Mouse (Mus musculus) testis, adult 2 months (tissue): ENCODE results near the gene Gm15557. TPM values are rescaled to one million over a fixed set of nuclear protein-coding genes. Genes with fewer than 3 reads are reported as not detected.
A peak's percentile ranks its signal among the peaks of the same experiment; 100 is the strongest.

Experiments
- H3K27ac ChIP-seq: fragments of 200-500 bp; 2 replicates; pipeline ENCODE4 v1.5.1; 2012; ENCODE audit warnings: low read depth, low read length; ENCODE audit not compliant: control insufficient read depth, insufficient read depth
- H3K27me3 ChIP-seq: fragments of 200-500 bp; 2 replicates; pipeline ENCODE4 v1.6.1; 2012; ENCODE audit warnings: mild to moderate bottlenecking, low read length, moderate library complexity; ENCODE audit not compliant: control insufficient read depth, insufficient read depth
- H3K36me3 ChIP-seq: fragments of 200-500 bp; 2 replicates; pipeline ENCODE4 v1.6.1; 2012; ENCODE audit warnings: mild to moderate bottlenecking, low read length; ENCODE audit not compliant: control insufficient read depth, insufficient read depth
- H3K4me1 ChIP-seq: fragments of 200-500 bp; 2 replicates; pipeline ENCODE4 v1.6.1; 2012; ENCODE audit warnings: low read length; ENCODE audit not compliant: control insufficient read depth, insufficient read depth
- H3K4me3 ChIP-seq: fragments of 200-500 bp; 2 replicates; pipeline ENCODE4 v1.5.1; 2012; ENCODE audit warnings: low read depth, mild to moderate bottlenecking, low read length, moderate library complexity, mixed read lengths; ENCODE audit not compliant: control insufficient read depth
- CTCF ChIP-seq: fragments of 200-500 bp; IDR thresholded peaks from 2 replicates; pipeline ENCODE4 v1.5.1; 2012; ENCODE audit warnings: low read depth, mild to moderate bottlenecking, inconsistent platforms, low read length, moderate library complexity; ENCODE audit not compliant: control insufficient read depth, insufficient read depth, insufficient replicate concordance
- POLR2A ChIP-seq: fragments of 200-500 bp; IDR thresholded peaks from 2 replicates; pipeline ENCODE4 v1.6.1; 2012; ENCODE audit warnings: low read depth, mild to moderate bottlenecking, inconsistent platforms, low read length, moderate library complexity; ENCODE audit not compliant: control insufficient read depth
- polyA plus RNA-seq: library from polyadenylated mRNA; depleted of rRNA; stranded (reverse); fragments of >200 nt; gene quantifications from 2 replicates; pipeline ENCODE4 v1.2.3, GENCODE M21; 2012

Gm15557 gene
- polyA plus RNA-seq, 1 experiment: 0.19 TPM

GRCm38 (mm10) chr2:155945124-155945523 is 4.6 kb downstream of the Gm15557 start, which contains the start of gene Gdf5:
TSS of gene Gdf5 (minus strand) at chr2:155945367.
- Histone ChIP-seq H3K4me1 (peaks cover 15% of the 10 kb centered on the region), H3K4me3 (peak within 1 kb of the TSS; percentile 53)

DNA sequence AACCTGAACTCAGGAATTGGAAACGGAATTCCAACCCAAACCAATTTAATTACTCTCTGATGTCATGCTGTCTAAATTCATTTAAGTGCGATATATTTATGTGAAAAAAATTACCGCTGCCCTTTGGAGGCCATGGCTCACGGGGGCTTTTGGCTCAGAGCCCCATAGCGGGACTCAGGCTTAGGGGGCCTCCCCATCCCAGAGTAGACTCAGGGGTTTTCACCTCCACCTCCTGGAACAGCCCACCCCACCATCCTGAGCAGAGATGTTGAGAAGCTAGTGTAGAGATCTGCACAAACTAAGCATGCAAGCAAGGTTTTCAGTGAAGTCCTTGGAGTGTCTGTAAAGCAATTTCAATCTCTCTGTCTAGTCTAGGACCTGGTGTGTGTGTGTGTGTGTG is 5.1 kb downstream of the Gm15557 start:
- Histone ChIP-seq H3K27ac (no peak overlapping the region), H3K27me3 (no peaks in the 10 kb centered on the region), H3K4me1 (peaks cover 15% of the 10 kb centered on the region), H3K36me3 (no peaks in the 10 kb centered on the region), H3K4me3 (no peak overlapping the region)
- no peak for TF ChIP-seq POLR2A
- no peak for TF ChIP-seq CTCF

More at GRCm38 (mm10) chr2:155945124-155945523, 4.6 kb downstream of the Gm15557 start, which contains the start of gene Gdf5:
- TF ChIP-seq CTCF (no peak), POLR2A (no peak)
- H3K27ac ChIP-seq: no peak within 1 kb of the TSS
- no peaks in the 10 kb centered on the region for H3K27me3 ChIP-seq
- no peaks in the 10 kb centered on the region for H3K36me3 ChIP-seq

DNA sequence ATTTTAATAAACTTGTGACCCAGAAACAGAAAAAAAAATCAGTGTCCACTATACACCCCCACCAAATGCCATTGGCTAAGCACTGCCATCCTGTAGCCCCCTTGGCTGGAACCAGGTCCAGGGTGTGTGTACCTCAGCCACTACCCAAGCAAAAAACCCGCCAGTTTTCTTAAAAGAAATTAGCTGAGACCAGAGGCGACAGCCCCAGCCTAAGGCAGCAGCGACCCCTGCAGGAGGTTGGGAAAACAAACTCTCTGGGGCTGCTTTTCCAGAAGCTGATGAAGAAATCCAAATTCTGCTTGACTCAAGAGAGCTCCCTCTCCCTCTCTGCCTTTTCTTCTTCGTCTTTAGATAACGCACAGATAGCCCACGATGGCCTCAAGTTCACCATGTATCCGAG is 5.5 kb downstream of the Gm15557 start:
- no peak overlapping the region for H3K27ac ChIP-seq
- no peaks in the 10 kb centered on the region for H3K36me3 ChIP-seq
- H3K4me1 ChIP-seq: peaks cover 15% of the 10 kb centered on the region
- no peaks in the 10 kb centered on the region for H3K27me3 ChIP-seq
- no peak for TF ChIP-seq POLR2A
- peak; percentile 59; the same call in 1 of the 2 replicates for TF ChIP-seq CTCF
- no peak overlapping the region for H3K4me3 ChIP-seq

DNA sequence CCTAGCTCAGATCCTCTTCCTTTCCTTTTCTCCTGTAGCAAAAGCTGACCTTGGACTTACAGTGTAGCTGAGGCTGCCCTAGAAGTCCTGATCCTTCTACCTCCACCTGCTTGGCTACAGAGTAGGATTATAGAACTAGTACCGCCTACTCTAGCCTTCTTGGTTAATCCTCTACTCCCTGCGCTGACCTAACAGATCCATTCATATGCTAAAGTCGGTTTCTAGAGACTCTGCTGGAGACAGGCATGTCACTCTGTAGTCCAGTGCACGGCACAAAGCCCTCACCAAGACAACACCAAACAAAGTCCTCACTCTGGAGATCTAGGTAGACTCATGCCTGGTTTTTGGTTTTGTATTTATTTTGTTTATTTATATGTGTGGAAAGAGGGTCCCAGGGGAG is 6.0 kb downstream of the Gm15557 start:
- Histone ChIP-seq H3K27ac (no peak overlapping the region), H3K4me3 (no peak overlapping the region), H3K4me1 (peaks cover 11% of the 10 kb centered on the region), H3K36me3 (no peaks in the 10 kb centered on the region), H3K27me3 (no peaks in the 10 kb centered on the region)
- TF ChIP-seq CTCF (no peak), POLR2A (no peak)

DNA sequence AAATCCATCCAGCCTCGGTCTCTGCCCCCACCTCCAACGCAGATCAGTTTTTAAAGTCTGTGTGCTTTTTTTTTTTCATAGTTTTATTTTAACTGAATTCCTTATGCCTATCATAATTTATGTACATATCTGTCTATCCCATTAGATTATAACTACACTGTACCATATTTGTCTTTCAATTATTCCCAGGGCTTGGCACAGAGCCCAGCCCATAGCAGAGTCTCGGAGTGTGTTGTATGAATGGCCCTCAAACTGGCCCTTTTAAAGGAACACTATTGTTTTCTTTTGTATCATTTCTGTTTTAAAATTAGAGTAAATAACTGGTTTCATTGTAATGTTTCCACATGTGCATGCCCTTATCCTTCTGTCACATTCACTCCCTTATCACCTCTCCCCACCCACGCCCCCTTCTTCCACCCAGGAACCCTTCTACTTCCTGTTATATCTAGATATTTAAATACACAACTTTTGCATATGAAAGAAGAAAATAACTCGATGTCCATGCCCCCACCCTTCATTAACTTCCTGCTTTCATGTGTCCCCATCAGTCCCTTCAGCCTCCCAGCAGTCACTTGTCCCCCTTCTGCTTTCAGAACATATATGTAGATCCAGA is 7.0 kb downstream of the Gm15557 start:
- Histone ChIP-seq H3K27ac (no peak overlapping the region), H3K4me1 (peaks cover 2% of the 10 kb centered on the region), H3K36me3 (no peaks in the 10 kb centered on the region), H3K4me3 (no peak overlapping the region), H3K27me3 (no peaks in the 10 kb centered on the region)
- TF ChIP-seq POLR2A (no peak), CTCF (no peak)

GRCm38 (mm10) chr2:155949362-155949761 is 8.8 kb downstream of the Gm15557 start:
- H3K4me1 ChIP-seq: peaks cover 1% of the 10 kb centered on the region; the same call in 1 of the 2 replicates
- no peak overlapping the region for H3K27ac ChIP-seq
- no peak overlapping the region for H3K4me3 ChIP-seq
- no peaks in the 10 kb centered on the region for H3K36me3 ChIP-seq
- no peak for TF ChIP-seq POLR2A
- TF ChIP-seq CTCF: no peak
- no peaks in the 10 kb centered on the region for H3K27me3 ChIP-seq

GRCm38 (mm10) chr2:155952006-155952405 is 11.5 kb downstream of the Gm15557 start:
- Histone ChIP-seq H3K27me3 (no peaks in the 10 kb centered on the region), H3K4me3 (no peak overlapping the region), H3K36me3 (no peaks in the 10 kb centered on the region), H3K27ac (no peak overlapping the region), H3K4me1 (no peaks in the 10 kb centered on the region; the same call in 1 of the 2 replicates)
- TF ChIP-seq POLR2A: no peak
- TF ChIP-seq CTCF: no peak
